Mouse (Mus musculus) embryo, embryonic 10 days (tissue): ENCODE data around the gene Cald1.
A peak's percentile ranks its signal among the peaks of the same experiment; 100 is the strongest.

Source experiments
- DNase-seq: peaks from one replicate; pipeline ENCODE4 v3.0.0-alpha.2; 2015; ENCODE audit warnings: low spot score

The Cald1 gene

GRCm38 (mm10) chr6:34598121-34599065 is at the start of gene Cald1:
Cald1 (plus strand) TSS chr6:34598500.
- peak; percentile 73 for DNase-seq

DNA sequence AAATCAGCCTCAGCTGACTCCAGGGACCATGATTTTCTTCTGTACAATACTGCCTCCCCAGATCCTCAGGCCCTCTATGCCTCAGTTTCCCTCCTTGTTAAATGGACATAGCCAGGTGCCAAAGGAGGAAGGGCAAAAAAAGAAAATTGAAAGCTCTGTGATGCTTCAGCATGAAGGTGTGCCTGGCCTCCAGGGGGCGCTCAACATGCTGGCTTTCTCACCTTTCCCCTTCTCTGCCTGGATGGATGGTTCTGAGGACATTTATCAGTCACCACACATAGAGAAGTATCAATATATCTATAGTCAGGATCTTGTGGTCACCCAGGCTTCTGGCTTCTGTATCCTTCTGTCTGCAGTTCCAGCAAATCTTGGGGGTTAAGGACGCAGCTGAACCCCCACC is 49.3 kb upstream of the Cald1 start:
- DNase-seq = peak; percentile 68

GRCm38 (mm10) chr6:34552489-34553157 is 45.7 kb upstream of the Cald1 start:
- DNase-seq = no peak

- no peak for DNase-seq
Observed at GRCm38 (mm10) chr6:34554291-34554997, 43.9 kb upstream of the Cald1 start.

GRCm38 (mm10) chr6:34559521-34559920 is 38.8 kb upstream of the Cald1 start:
- no peak for DNase-seq

GRCm38 (mm10) chr6:34565176-34565880 is 33.0 kb upstream of the Cald1 start:
- DNase-seq = no peak

GRCm38 (mm10) chr6:34567298-34567697 is 31.0 kb upstream of the Cald1 start:
- no peak for DNase-seq

- no peak for DNase-seq
Observed at GRCm38 (mm10) chr6:34579504-34580068, 18.7 kb upstream of the Cald1 start.

DNA sequence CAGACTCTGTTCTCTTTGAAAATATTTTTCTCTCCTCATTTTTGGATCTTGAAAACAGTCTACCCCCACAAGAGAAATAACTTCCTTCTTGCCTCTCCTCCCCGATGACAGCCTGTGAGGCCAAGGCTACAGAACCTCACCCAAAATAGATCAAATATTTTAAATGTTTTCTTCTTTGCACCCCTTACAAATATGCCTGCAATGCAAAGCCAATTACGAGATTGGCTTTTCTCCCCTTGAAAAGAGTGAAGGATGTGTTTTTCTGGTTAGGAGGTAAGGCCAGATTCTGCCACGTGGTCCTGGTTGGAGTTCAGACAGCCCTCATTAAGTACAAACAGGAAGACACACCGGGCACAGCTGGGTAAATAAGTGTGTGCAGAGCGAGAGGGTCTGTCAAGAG is 14.9 kb upstream of the Cald1 start:
- DNase-seq = no peak

- DNase-seq = no peak
Observed at GRCm38 (mm10) chr6:34588066-34588465, 10.2 kb upstream of the Cald1 start.

GRCm38 (mm10) chr6:34590716-34591115 is 7.6 kb upstream of the Cald1 start:
- no peak for DNase-seq

DNA sequence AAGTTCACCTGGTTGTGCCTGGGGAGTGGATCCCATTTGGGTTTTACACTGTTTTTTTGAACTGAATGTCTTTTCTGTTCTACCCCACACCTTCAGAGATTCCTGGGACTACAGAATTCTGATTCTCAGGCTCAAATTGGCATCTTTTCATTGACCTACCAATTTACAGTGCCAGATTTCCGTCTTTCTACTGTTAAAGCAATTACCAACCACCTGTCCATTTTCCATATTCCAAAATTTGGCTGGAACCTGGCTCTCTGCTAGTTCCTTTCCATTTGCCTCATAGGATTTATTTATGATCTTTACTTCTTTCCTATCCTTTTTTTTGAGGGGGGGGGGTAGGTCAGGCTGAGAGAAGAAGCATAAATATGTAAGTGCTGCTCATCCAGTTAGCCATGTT is 4.9 kb upstream of the Cald1 start:
- no peak for DNase-seq

GRCm38 (mm10) chr6:34597316-34597715 is 984 bp upstream of the Cald1 start:
- no peak for DNase-seq

DNA sequence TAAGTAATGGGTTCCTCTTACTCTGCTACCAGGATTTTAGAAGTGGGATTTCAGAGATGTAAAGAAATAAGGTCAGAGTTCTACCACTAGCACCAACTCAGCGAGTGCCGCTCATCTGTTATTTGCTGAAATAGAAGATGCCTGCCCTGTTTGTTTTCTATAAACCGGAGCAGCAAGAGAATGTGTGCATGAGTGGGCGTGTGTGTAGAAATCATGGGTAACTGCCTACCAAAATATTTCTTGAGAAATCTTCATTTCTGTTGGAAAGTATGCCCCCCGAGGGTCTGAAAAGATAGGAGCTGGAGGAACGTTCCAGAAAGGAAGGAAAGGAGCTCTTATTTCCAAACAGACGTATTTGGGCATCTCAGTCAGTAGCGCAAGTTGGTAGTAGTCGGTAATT is 871 bp downstream of the Cald1 start:
- no peak for DNase-seq

DNA sequence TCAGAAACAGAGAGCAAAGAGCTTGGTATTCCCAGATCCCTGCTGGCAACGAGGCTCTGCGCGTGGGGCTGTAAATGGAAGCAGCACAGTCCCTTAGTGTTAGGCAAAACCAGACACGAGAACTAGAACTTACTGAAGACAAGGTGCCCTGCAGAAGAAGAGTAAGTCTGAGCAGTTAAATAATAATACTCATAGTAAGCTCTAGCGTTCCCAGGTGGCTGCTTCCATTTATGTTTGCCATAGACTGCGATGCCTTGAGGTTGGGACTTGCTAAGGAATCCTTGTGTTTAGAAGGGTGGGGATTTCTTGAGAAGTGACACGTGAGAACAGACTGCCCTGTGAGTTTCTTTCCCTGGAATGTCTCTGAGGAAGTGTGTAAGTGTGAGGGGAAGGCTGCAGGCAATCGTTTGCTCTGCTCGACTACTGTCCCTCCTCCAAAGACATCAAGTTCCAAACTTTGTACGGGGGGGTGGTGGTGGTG is 1.4 kb downstream of the Cald1 start:
- DNase-seq = no peak

- no peak for DNase-seq
Observed at GRCm38 (mm10) chr6:34600850-34601249, 2.5 kb downstream of the Cald1 start.

DNA sequence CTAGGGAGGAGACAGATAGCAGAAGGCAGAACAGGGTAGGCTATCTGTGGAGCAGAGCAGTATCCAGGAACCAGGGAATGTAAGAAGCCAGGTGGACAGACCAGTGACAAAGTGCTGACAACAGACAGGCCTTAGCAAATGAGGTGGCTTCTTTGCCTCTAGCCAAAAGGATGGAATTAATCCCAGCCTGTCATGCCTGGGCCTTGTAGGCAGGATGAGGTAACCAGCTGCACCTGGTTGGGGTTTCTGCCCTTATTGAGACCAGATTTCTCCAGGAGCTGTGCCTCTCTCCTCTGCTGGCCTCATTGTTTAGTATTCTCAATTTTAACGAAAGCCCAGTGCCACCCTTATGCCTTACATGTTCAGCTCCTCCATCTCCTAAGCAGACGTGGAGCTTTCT is 3.8 kb downstream of the Cald1 start:
- peak; percentile 17 for DNase-seq

GRCm38 (mm10) chr6:34606407-34606806 is 8.1 kb downstream of the Cald1 start:
- DNase-seq = no peak

- no peak for DNase-seq
Observed at GRCm38 (mm10) chr6:34608603-34609002, 10.3 kb downstream of the Cald1 start.

DNA sequence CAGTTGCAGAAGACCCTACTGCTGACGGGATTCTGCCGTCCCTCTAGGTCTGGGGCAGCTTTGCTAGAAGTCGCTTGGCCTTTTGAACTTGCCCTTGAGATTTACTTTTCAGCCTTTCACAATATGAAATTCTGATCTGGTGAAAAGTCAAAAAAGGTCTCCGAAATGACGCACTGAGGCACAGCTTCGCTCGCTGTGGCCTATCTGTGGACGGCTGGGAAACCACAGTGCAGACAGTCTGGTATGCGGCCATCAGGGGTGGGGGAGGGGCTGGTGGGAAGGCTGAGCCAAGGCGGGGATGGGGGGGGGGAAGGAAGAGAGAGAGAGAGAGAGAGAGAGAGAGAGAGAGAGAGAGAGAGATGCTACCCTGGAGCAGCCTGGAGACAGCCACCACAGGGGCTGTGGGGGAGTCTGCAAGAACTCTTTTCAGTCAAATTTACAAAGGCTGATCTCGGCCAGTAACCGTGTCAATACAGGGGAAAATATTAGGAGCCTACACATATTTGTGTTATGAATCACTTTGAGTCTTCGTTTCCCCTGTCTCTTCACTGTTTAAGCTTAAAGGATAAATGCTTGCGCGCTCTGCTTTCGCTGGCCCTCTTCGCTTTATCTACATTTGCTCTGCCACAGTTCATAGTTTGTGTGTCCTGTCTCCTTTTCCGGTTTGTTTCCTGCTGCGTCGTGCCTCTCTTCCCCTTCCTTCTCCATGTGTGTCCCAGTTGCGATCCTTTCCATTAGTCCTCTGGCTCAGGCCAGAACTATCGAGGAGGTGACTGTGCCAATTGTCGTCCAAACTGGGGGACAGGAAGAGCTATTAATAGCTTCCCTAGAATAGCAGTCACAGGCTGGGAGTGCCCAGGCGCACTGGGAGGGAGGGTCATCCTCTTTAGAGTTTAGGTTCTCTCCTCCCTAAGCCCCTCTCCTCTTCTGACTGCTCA is 11.9 kb downstream of the Cald1 start:
- peak; percentile 50 for DNase-seq
